Mouse (Mus musculus) liver, embryonic 14.5 days (tissue): ENCODE data around the gene Cox8b.

ENCODE experiments used
- CTCF ChIP-seq: IDR thresholded peaks from 2 replicates; pipeline ENCODE4 v1.5.1; 2016; ENCODE audit warnings: antibody characterized with exemption, low read depth, control low read depth
- EP300 ChIP-seq: IDR thresholded peaks from 2 replicates; pipeline ENCODE4 v1.6.1; 2016; ENCODE audit warnings: antibody characterized with exemption, low read depth

DNA sequence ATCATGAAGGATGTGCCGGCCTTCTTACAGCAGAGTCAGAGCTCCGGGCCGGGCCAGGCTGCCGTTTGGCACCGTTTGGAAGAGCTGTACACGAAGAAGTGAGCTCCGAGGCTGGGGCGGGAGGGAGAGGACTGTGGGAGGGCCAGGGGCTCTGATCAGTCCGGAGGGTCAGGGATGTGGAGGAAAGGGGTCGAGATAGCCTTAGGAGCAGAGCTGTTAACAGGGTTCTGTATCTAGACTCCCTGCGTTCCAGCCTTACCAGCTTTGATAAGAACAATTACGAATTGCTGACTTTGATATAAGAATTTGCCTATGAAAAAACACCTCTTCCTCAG is 17.8 kb downstream of the Cox8b start:
- no peak for TF ChIP-seq CTCF
- TF ChIP-seq EP300, result no peak
